Mouse (Mus musculus): ENCODE results near the gene Xrcc5. TPM values are rescaled to one million over a fixed set of nuclear protein-coding genes. Genes with fewer than 3 reads are reported as not detected.

Xrcc5 gene
- polyA plus RNA-seq, 2 experiments, result 22.6 to 41.8 TPM

DNA sequence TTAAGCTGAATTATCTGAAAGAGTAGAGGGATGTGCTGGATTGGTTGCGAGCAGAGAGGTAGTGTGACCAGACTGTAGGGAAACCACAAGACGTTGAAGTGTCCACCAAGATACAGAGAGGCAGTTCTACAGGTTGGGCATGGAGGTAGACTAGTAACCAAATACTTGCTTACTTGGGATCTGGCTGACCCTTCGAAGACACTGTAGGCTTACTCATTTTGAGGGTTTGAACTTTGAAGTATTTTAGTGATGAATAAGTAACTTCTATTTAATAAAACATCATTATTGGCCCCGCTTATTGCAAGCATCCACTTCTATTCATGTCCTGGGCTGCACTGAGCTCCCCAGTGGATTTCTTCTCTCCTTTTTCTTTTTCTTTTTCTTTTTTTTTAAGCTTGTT is 15.8 kb upstream of the Xrcc5 start:
- H3K4me2 ChIP-seq (replicated peaks; ENCODE audit: low read depth, low read length, severe bottlenecking), result no peak overlapping the region
- WGBS, result 89% methylated on average over 4 of the region's 4 CpGs
- no peak overlapping the region for H3K4me3 ChIP-seq (replicated peaks; ENCODE audit: low read length)
- no peaks in the 10 kb centered on the region for H3K36me3 ChIP-seq (ENCODE audit: control insufficient read depth, insufficient read depth, low read length)
- H3K27ac ChIP-seq (replicated peaks; ENCODE audit: low read depth, low read length), result no peak overlapping the region
- DNase-seq (ENCODE audit: low spot score) (no peak), ATAC-seq (ENCODE audit: low FRiP score, low read depth) (no peak)
- TF ChIP-seq POLR2A (IDR thresholded peaks at IDR 0.05; ENCODE audit: borderline replicate concordance, extremely low read depth, insufficient read depth, insufficient read length), result no peak
- no peaks in the 10 kb centered on the region for H3K9me3 ChIP-seq (ENCODE audit: control insufficient read depth, low read length)
- H3K9ac ChIP-seq (ENCODE audit: low read depth, low read length, severe bottlenecking), result no peak overlapping the region
- H3K27me3 ChIP-seq (ENCODE audit: control insufficient read depth, insufficient read depth, low read length), result no peaks in the 10 kb centered on the region
- H3K4me1 ChIP-seq (ENCODE audit: control insufficient read depth, insufficient read depth, low read length), result no peaks in the 10 kb centered on the region

DNA sequence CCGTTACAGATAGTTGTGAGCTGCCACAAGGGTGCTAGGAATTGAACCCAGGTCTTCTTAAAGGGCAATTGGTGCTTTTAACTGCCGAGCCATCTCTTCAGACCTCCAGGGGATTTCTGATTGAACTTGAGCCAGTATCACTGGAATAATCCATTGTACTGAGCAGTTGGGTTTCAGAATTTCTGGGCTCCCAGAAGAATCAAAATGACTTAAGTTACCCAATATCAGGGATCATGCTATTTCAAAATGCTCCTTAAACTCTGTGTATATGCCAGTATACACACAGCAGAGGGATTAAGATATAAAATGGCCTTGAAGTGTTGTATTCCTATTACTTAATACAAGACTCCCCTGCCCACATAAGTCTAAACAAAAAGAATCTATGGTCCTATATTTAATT is 15.3 kb upstream of the Xrcc5 start:
- H3K27me3 ChIP-seq (ENCODE audit: control insufficient read depth, insufficient read depth, low read length), result no peaks in the 10 kb centered on the region
- H3K9ac ChIP-seq (ENCODE audit: low read depth, low read length, severe bottlenecking), result no peak overlapping the region
- H3K4me2 ChIP-seq (replicated peaks; ENCODE audit: low read depth, low read length, severe bottlenecking), result no peak overlapping the region
- no peak for TF ChIP-seq POLR2A (IDR thresholded peaks at IDR 0.05; ENCODE audit: borderline replicate concordance, extremely low read depth, insufficient read depth, insufficient read length)
- H3K4me1 ChIP-seq (ENCODE audit: control insufficient read depth, insufficient read depth, low read length), result no peaks in the 10 kb centered on the region
- no peak overlapping the region for H3K27ac ChIP-seq (replicated peaks; ENCODE audit: low read depth, low read length)
- no peak for ATAC-seq (ENCODE audit: low FRiP score, low read depth)
- no peak overlapping the region for H3K4me3 ChIP-seq (replicated peaks; ENCODE audit: low read length)
- no peaks in the 10 kb centered on the region for H3K9me3 ChIP-seq (ENCODE audit: control insufficient read depth, low read length)
- no peaks in the 10 kb centered on the region for H3K36me3 ChIP-seq (ENCODE audit: control insufficient read depth, insufficient read depth, low read length)
- WGBS, result 81% methylated on average over 2 of the region's 2 CpGs
- DNase-seq (ENCODE audit: low spot score), result no peak

DNA sequence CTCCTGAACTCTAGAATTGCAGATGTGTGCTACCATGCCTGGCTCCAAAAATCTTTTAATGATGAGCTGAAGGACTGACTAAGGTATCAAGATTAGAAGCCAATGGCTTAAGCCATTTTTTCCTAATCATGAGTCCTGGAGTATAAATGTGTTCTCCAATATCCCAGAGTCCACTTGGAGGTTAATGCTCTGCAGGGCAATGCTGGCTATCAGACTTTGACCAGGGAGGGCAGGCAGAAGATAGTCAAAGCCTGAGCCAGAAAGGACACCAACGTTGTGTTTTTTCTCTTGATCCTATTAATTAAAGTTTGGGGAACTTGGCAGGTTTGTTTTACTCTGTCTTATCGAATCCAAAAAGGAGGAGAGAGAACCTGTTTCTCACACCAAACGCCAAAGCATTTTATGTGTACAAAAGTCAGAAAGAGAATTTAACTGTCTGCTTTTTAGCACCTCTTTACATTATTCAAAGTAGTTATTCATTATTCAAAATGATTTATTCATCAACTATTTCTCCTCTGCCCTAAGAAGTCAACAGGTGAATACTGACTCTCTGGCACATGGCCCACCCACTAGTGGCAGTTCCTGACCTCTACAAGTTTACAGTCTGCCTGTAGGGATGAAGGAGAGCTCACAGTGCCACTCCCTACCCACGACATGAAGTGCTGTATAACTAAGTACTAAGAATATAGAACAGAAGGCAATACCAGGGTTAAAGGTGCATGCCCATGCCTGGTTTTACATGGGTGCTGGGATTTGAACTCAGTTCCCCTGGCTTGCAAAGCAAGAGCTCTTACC is 13.2 kb upstream of the Xrcc5 start:
- 67% methylated on average over 4 of the region's 4 CpGs for WGBS
- no peak overlapping the region for H3K27ac ChIP-seq (replicated peaks; ENCODE audit: low read depth, low read length)
- no peaks in the 10 kb centered on the region for H3K4me1 ChIP-seq (ENCODE audit: control insufficient read depth, insufficient read depth, low read length)
- DNase-seq (ENCODE audit: low spot score), result no peak
- H3K4me2 ChIP-seq (replicated peaks; ENCODE audit: low read depth, low read length, severe bottlenecking), result no peak overlapping the region
- H3K9me3 ChIP-seq (ENCODE audit: control insufficient read depth, low read length), result no peaks in the 10 kb centered on the region
- no peak for ATAC-seq (ENCODE audit: low FRiP score, low read depth)
- no peaks in the 10 kb centered on the region for H3K27me3 ChIP-seq (ENCODE audit: control insufficient read depth, insufficient read depth, low read length)
- H3K4me3 ChIP-seq (replicated peaks; ENCODE audit: low read length), result no peak overlapping the region
- no peak overlapping the region for H3K9ac ChIP-seq (ENCODE audit: low read depth, low read length, severe bottlenecking)
- TF ChIP-seq POLR2A (IDR thresholded peaks at IDR 0.05; ENCODE audit: borderline replicate concordance, extremely low read depth, insufficient read depth, insufficient read length), result no peak
- no peaks in the 10 kb centered on the region for H3K36me3 ChIP-seq (ENCODE audit: control insufficient read depth, insufficient read depth, low read length)

DNA sequence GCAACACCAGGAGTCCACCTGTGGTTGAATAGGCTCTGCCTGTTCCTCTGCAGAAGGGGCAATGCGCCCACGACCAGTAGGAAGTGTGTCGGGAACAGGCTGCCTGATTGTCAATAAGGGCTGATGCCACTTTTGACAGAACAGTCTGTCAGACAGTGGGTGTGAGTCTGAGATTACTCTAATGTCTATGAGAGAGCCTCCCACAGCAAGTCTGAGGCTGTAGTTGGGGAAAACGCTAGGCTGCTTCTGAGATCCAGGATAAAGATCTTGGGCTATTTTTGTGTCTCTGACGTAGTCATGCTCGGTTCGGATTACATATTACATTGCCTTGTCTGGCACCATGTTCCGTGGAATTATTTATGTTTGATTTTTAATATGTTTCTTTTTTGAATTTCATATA is 11.5 kb upstream of the Xrcc5 start:
- H3K9ac ChIP-seq (ENCODE audit: low read depth, low read length, severe bottlenecking), result no peak overlapping the region
- no peaks in the 10 kb centered on the region for H3K9me3 ChIP-seq (ENCODE audit: control insufficient read depth, low read length)
- H3K36me3 ChIP-seq (ENCODE audit: control insufficient read depth, insufficient read depth, low read length), result no peaks in the 10 kb centered on the region; the same call in 1 of the 2 replicates
- H3K4me3 ChIP-seq (replicated peaks; ENCODE audit: low read length), result no peak overlapping the region
- ATAC-seq (ENCODE audit: low FRiP score, low read depth), result no peak
- DNase-seq (ENCODE audit: low spot score), result no peak
- 85% methylated on average over 8 of the region's 8 CpGs for WGBS
- no peak overlapping the region for H3K4me2 ChIP-seq (replicated peaks; ENCODE audit: low read depth, low read length, severe bottlenecking)
- no peaks in the 10 kb centered on the region for H3K27me3 ChIP-seq (ENCODE audit: control insufficient read depth, insufficient read depth, low read length)
- no peaks in the 10 kb centered on the region for H3K4me1 ChIP-seq (ENCODE audit: control insufficient read depth, insufficient read depth, low read length)
- no peak for TF ChIP-seq POLR2A (IDR thresholded peaks at IDR 0.05; ENCODE audit: borderline replicate concordance, extremely low read depth, insufficient read depth, insufficient read length)
- H3K27ac ChIP-seq (replicated peaks; ENCODE audit: low read depth, low read length), result no peak overlapping the region

DNA sequence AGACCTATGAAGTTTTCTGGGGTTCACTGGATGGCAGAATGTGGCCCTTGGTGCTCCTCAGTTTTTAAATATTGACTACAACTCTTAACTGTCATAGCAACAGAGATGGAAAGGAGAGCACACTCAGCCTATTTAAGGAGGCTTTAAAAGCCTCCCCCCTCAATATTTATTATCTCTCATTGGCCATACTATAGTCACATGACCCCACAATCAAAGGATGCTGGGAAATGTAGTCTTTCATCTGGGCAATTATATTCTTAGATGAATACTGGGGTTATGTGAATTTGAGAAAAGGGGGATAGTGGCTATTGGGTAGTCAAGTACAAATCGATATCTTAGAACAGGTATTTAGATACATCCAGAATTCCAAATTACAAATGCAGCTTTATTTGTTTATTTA is 5.4 kb upstream of the Xrcc5 start:
- Histone ChIP-seq H3K27ac (replicated peaks; ENCODE audit: low read depth, low read length) (no peak overlapping the region), H3K4me2 (replicated peaks; ENCODE audit: low read depth, low read length, severe bottlenecking) (no peak overlapping the region), H3K9me3 (ENCODE audit: control insufficient read depth, low read length) (no peaks in the 10 kb centered on the region), H3K27me3 (ENCODE audit: control insufficient read depth, insufficient read depth, low read length) (no peaks in the 10 kb centered on the region), H3K36me3 (ENCODE audit: control insufficient read depth, insufficient read depth, low read length) (no peaks in the 10 kb centered on the region; the same call in 1 of the 2 replicates), H3K4me3 (replicated peaks; ENCODE audit: low read length) (no peak overlapping the region), H3K9ac (ENCODE audit: low read depth, low read length, severe bottlenecking) (no peak overlapping the region), H3K4me1 (ENCODE audit: control insufficient read depth, insufficient read depth, low read length) (no peaks in the 10 kb centered on the region)
- 94% methylated on average over 1 of the region's 1 CpGs for WGBS
- ATAC-seq (ENCODE audit: low FRiP score, low read depth) (no peak), DNase-seq (ENCODE audit: low spot score) (no peak)
- no peak for TF ChIP-seq POLR2A (IDR thresholded peaks at IDR 0.05; ENCODE audit: borderline replicate concordance, extremely low read depth, insufficient read depth, insufficient read length)
